Mouse (Mus musculus) heart, postnatal 0 days (tissue): Measurements from ENCODE around the gene Qrfpr.

Experiments
- CTCF ChIP-seq: IDR thresholded peaks from 2 replicates; pipeline ENCODE4 v1.5.1; 2016; ENCODE audit warnings: antibody characterized with exemption, control low read depth, low read depth
- EP300 ChIP-seq: IDR thresholded peaks from 2 replicates; pipeline ENCODE4 v1.6.1; 2016; ENCODE audit warnings: antibody characterized with exemption, low read depth

GRCm38 (mm10) chr3:36250585-36250984, 28.5 kb upstream of the Qrfpr start:
- TF ChIP-seq EP300 (no peak), CTCF (no peak)
